Mouse (Mus musculus): ENCODE measurements at regions not wholly inside any gene's neighbourhood (a gene's known extent, or its start where the extent isn't known, plus 50 kb on each side); places are given as distances from the start of the nearest gene placed in this dataset.

- TF ChIP-seq POLR2A (IDR thresholded peaks at IDR 0.05; ENCODE audit: control insufficient read depth, extremely low read depth, insufficient read depth, low read length, poor library complexity): no peak
- TF ChIP-seq CTCF (IDR thresholded peaks at IDR 0.05; ENCODE audit: borderline replicate concordance, control insufficient read depth, extremely low read depth, insufficient read depth, low read length, poor library complexity): no peak
Measured at GRCm38 (mm10) chr2:166330364-166330763, 174.9 kb upstream of the Sulf2 start.

All from thymus, adult 2 months (tissue).